Mouse (Mus musculus): Measurements from ENCODE around the gene Nrp2.

The Nrp2 gene

DNA sequence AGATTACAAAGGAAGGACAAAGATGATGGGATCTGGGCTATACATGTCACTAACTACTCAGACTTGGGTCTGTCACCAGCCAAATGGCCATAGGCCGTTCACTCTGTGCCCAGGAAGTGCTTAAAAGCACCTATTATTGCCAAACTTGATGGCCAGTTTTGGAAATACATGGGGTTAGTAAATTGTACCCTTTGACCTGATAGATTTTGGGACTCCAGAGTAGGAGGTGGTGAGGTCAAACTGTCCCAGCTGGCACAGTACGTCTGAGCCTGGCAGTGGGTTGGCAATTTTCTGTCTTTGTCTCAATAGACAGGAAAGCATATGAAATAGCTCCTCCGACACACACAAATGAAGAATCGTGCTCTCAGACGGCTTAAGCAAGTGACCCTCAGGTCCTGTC, 20.8 kb downstream of the Nrp2 start:
- no peak for ATAC-seq (ENCODE audit: low TSS enrichment)

DNA sequence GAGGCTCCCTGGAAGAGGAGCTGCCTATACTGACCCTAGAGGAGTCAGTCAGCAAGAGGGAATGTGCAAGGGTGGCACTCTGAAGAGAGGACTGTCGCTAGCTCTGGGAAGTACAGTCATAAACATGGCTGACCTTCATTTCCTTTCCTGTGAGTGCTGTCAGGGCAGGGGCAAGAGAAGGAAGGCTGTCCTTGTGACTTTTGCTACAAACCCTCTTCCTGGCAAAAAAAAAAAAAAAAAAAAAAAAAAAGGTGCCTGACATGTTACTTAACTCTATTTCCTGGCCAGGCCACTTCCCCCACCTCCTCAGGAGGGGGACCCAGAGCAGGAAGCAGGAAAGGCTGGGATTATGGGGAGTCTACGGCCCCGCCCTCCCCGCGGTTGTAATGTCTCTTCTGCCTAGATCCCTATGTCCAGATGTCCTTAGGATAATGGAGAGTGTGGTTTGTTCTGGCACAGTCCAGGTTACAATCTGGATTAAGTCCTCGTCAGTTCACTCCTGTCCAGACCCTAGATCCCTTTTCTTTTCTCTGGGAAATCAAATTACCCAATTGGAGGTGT, 21.5 kb downstream of the Nrp2 start:
- ATAC-seq (ENCODE audit: low TSS enrichment): no peak

DNA sequence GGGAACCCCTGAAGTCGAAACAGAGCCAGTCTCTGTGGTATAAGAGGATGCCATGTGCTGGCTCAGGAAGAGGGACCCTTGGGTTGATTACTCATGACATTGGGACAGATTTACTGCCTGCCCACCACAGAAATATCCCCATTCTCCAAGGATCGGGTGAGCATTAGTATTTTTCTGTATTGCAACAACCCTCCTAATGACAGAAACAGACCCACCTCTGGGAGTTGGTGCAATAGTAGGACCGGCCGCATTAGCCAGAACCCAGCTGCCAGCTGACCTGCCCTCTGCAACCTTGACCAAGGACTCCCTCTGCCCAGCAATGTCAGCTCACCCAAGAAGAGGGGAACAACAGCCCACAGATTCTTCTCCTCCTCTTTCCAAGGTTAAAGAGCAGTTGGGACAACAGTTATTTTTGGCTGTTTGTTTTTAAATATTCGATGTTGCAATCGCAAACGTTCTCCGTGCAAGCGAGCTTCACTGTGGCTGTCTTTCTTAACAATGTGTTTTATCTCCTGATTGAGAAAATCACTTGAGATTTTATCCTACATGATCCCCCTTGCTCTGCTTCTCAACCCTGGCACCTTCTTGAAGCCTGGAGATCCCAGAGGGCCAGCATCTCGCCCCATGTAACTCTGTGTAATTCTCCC, 22.1 kb downstream of the Nrp2 start:
- ATAC-seq (ENCODE audit: low TSS enrichment): no peak

DNA sequence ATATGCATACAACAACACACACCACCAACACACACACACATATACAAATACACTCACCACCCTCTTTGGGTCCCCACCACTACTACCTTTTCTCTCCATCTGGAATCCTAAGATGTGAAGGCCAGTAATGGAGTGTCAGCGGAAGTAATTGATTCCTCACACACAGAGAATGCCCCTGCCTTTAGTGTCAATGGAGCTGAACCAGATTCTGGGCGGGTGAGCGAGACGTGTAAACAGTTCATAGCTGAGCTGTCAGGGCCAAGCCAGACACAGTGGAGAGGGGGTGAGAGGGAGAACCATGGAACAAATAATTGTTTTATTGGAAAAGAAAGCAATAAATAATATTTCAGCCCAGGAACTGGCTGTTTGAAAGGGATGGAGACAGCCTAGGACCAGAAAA, 24.1 kb downstream of the Nrp2 start:
- ATAC-seq (ENCODE audit: low TSS enrichment): no peak

DNA sequence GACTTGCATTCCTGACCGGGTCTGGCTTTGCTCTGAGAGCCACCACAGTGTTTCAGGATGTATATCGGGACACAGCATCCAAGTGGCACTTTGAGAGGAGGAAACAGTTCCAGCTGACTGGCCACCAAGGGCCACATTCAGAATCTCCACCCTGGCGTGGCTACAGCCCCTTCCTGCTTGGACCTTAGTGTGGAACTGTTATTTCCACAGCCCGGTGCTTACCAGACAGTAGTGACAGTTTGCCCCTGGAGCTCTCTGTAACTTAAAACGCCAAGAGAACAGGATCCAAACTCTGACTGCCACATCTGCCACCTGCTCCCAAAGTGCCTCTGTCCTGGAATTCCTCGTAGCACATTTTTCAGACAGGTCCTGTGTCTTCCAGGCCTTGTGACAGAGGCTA, 25.3 kb downstream of the Nrp2 start:
- ATAC-seq (ENCODE audit: low TSS enrichment): no peak

DNA sequence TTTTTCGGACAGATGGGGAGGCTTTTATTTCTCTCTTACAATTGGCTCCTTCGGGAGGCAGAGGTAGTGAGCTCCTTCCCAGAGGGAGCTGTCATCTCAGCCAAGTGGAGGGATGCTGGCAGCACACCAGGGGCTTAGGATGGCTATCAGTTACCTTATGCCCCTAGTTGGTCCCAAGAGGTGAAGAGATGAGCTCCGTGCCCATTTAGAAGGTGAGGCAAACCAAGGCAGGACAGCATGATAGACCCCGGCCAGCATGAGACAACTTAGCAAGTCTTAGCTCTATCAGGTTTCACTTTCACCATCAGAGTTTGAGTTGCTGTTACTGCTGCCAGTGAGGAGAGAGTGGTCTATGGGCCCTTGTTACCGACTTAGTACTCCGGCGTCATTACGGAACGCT, 25.8 kb downstream of the Nrp2 start:
- ATAC-seq (ENCODE audit: low TSS enrichment): no peak

DNA sequence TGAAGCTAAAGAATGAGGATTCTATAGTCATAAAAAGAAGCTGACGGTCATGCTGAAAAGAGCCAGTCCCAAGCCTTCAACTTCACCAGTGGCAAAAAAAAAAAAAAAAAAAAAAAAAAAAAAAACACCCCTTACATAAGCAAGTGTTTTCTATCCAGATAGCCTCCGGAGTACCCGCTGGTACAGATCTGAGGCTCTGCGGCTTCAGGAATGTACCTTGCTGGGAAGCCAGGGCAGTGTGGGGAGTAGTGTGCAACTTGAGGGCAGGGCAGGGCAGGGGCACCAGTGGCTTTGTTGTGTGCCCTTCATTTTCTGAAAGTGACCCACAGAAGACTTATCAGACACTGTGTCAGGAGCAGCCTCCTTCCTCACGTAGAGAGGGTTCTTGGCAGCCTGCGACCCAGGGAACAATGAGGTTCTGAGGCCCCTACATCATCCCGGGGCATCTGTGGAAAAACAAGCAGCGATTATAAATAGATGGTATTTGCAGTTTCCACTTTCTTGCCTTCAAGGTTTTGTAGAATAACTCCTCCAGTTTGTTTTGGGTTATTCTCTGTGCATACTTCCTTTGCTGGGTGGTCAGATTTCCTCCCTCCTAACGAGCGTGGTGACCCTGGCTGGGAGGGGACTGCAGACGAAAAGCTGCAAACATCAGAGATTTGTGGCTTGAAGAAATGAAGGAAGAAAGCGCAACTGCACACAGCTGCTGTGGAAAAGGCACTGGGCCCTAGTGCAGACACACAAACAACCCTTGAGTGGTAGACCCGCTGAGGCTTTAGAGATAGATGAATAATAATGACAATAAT, 26.5 kb downstream of the Nrp2 start:
- peak; percentile 51 for ATAC-seq (ENCODE audit: low TSS enrichment)

DNA sequence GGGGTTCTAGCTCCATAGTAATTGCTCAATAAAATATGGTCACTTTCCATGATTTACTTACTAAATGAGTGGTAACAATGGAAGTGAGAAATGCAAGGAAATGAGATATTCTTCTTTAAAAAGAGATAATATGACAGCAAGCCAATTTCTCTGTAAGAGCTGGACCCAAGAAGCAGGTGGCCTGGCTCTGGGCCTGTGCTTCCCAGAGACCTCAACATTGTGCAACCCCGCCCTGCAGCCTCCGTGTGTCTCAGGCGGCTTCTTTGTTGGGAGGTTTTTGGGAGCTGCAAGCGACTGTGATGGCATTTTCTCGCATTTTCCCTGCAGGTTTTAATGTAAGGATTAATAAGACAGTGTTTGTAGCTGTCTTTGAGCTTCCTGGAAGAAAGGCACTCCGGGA, 29.0 kb downstream of the Nrp2 start:
- ATAC-seq (ENCODE audit: low TSS enrichment): no peak

DNA sequence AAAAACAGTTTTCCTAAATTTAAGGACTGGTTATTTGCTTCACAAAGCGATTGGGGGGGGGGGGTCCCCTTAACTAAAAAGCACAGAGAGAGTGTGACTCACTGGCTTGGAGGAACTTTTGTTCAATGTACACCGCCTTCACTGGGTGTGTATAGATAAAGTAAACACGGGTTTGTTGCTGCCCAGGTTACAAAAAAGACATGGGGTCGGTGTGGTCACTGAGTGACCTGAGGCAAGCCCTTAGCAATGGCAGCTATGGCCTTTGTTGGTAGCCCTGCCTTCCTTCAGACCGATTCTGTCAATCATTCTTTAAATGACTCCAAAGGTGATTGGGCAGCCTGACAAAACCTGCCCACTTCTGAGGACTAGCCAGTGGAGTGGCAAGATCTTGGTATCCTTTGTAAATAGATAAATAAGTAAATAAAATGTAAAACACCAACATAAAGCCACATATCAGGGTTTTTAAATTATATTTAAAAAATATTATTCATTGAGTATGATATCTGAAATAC, 31.4 kb downstream of the Nrp2 start:
- no peak for ATAC-seq (ENCODE audit: low TSS enrichment)

DNA sequence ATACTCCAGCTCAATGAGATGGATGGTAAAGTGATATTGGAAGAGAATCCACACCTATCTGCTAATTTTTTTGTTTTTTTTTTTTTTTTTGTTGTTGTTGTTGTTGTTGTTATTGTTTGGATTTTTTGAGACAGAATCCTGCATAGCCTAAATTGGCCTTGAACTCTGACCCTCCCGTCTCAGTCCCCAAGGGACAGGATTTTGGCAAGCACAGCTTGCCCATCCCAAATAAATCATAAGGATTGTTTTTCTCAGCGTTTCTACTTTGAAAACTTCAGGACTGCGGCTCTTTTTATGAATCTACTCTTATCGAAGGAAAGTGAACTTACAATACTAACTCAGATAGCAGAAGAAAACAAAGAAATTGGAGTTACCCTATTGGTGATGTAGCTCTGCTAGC, 31.9 kb downstream of the Nrp2 start:
- no peak for ATAC-seq (ENCODE audit: low TSS enrichment)

DNA sequence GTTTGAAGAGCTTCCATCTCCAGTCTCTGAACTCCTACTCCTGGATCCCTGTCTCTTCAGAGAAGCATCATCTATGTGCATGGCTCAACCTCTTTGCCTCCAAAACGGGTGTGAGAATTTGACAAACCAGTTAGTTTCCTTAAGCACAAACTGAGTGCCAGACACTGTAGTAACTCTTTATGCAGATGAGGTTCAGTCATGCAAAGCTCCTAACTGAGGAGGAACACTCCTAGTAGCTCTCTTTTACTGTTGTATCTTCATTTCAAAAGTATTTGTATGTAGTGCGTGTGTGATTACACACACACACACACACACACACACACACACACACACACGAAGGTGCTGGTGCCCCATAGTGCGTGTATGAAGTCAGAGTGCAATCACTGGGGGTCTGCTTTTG, 32.8 kb downstream of the Nrp2 start:
- ATAC-seq (ENCODE audit: low TSS enrichment): no peak

DNA sequence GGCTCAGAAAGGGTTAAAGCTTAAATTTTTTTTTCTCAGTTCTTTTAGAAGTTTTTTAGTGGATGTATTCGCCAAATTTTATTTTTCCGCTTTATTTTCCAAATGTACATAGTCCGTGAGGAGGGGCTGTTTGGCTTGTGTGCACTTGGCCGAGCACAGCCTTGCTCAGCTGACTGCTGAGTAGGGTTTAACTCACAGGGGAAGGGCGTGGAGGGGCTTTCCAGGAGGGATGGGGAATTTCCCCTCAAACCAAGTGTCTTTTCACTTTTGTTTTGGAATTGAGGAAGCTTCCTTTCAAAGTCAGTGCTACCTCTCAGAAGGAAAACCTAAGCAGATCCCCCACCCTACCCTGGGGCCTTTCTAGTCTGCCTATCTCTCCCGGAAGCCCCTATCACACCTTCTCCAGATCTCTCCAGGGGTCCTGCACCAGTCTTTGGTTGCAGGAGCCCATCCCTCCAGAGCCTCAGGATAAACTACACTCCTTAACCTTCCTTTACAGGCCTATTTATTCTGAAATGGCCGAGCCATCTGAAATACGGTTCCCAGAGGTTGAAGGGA, 33.4 kb downstream of the Nrp2 start:
- no peak for ATAC-seq (ENCODE audit: low TSS enrichment)

DNA sequence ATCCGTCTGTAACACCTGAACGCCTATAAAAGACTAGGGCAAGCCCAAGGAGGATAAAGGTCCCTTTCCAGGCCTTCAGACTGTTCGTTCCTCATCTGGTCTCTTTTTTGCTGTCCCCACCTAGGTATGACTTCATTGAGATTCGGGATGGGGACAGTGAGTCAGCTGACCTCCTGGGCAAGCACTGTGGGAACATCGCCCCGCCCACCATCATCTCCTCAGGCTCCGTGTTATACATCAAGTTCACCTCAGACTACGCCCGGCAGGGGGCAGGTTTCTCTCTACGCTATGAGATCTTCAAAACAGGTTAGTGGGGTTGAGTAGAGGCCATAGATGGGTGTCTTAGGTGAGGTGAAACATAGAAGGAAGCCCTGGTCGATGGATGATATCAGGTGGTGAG, 35.1 kb downstream of the Nrp2 start:
- no peak for ATAC-seq (ENCODE audit: low TSS enrichment)

DNA sequence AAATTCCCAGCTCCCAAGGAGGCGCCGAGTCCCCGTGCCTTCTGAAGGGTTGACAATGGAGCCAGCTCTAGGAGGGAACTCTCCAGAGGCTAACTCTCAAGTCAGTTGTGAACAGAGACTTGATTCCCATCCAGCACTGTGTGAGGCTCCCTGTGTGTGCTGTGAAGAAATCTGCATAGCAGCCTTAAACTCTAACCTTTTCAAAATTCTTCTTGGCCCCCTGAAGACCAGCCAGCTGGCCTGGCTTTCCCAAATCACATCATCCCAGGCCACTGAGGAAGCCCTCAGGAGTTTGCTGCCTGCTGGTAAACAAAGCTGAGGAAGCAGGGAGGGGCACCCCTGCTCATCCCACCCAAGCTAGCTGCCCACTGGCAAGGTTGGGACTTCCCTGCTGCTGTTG, 39.0 kb downstream of the Nrp2 start:
- no peak for ATAC-seq (ENCODE audit: low TSS enrichment)

DNA sequence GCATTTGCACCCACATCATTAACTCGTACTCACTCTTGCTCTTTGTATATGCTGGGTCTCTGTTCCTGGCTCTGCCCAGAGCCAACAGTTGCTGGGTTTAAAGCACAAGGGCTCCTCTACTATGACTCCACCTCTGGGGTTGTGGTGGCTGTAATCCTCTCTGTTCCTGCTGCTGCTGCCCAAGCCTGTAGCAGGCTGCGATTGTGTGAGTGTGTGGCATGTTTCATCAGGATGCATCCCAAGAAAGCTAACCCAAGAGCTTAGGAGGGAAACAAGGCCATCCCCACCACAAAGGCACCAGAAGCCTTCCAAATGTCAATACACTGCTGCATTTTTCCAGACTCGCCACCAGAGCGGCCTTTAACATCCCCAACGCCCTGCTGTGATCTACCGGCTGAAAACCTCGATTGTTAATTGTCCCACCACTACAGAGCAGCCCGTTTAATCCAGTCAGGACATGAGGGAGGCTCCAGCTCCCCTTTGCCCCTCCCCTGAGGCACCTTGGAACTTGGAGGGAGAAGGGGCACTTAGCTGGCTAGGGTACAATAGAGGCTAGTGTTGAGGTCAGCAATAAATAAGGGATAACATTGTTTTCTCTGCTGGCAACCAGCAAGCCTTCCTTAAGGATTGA, 40.1 kb downstream of the Nrp2 start:
- ATAC-seq (ENCODE audit: low TSS enrichment): peak; percentile 69

DNA sequence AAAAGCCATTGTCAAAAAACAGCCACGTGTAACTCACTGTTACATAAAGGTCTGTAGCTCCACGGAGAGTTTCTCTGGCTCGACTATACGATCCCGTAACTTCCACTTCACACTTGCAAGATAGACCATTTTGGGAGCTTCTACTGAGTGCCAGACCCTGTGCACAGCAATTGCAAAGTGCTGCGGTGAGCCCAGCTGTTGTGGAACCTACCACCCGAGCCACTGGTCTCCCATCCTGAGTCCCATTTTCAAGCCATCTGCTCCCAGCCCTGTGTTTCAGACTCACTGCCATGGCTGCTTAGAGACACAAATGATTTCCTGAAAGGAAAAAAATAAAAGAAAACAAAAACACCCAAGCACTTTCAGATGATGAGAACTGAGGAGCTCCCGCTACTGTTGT, 42.8 kb downstream of the Nrp2 start:
- ATAC-seq (ENCODE audit: low TSS enrichment): peak; percentile 31; the same call in 1 of the 2 replicates

DNA sequence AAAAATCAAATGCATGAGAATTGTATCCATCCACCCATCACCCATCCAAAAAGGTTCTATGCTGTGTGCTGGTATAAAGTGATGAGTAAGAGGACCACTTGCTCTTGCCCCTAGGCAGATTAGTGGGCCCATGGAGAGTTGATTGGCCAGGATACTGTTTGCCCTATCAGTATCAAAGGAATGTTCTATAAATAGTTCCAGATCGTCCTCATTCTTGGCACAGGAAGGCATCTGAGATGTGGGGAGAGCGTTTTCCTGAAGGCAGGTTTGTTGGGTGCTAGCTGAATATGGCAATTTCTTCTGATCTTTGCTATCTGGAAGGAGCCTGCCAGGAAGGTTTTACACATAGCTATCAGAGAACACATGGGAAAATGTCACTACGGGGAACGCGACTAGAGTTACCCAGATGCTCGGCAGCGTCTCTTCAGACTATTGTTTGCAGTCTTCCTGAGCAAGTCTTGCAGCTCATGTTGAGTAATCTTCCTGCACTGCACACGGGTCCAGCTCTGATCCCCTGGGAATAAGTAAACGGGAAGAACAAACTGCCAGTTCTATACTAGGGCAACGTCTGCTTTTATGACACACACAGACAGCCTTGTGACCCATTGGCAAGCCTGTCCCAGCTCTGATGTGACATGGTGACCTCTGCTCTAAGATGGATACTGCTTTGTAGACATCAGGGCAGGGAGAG, 44.5 kb downstream of the Nrp2 start:
- ATAC-seq (ENCODE audit: low TSS enrichment): no peak

DNA sequence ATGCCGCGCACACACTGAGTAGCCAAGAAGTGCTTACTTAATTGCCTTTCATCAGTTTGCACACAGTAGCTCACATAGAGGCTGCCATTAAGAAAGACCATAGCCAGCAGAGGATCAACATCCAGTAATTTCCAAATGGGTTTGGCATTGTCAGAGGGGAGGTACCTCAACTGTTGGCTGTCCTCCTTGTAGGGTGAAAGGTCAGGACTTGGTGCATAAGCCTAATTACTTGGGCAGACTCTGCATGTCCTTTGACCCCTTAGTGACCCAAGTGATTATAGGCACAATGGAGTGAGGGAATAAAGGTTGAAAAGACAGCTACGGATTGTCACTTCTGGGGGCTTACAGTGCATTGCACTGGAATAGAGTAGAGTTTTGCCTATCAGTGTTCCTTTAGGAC, 45.3 kb downstream of the Nrp2 start:
- ATAC-seq (ENCODE audit: low TSS enrichment): no peak

DNA sequence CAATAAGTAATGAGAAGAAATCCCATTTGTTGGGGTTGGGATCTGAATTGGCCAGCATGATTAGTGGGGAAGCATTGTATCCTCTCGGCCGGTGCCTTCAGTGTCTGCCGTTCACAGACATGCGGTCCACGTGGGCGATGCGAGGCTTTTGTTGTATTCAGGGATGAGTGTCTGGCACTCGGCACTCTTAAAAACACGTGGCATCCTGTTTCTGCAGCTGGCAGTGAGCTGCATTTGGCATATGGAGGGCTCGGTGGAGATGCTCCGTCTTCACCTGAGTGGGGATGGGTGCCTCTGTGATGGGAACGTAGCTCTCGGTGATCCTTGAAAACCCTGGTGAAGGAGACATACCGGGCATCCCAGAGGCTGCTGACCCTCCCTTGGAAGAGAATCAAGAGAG, 46.6 kb downstream of the Nrp2 start:
- ATAC-seq (ENCODE audit: low TSS enrichment): peak; percentile 43

DNA sequence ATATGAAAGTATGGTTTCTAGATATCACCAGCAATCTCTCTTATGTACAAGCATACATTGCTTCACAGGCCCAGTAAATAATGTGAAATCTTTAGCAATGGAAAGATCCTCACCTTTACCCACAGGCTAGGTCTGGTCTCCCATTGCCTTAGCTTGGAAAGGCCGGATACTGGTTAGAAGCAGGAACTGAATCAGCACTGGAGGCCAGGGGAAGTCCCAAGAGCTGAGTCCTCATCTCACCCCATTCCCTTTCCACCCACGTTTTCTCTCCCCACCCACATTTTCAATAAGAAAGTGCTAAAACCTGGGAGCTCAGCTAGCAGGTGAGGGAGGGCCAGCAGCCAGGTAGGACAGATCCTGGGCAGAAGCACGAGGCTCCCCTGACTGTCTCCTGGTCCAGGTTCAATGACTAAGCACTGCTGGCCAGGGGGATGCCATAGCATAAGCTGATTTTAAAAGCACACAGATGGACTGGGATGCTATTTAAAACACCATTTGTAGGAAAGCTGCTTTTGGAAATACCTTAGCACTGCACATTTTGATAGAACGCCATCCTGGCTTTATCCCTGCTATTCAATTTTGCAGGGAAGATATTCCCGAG, 47.4 kb downstream of the Nrp2 start:
- ATAC-seq (ENCODE audit: low TSS enrichment): peak; percentile 63
